ENCODE assay signal across 15 mouse cellular contexts in genomic region chr3:146102049-146102448, GRCm38 (mm10). TPM values are rescaled to one million over a fixed set of nuclear protein-coding genes. Genes with fewer than 3 reads are reported as not detected.
DNase-seq lines count a peak whose midpoint lies in the region; ATAC-seq and TF ChIP-seq lines count a peak whose summit lies in the region.
"Had no signal": no experiment of that assay in that cellular context is flagged by ENCODE, and none has a peak within 500 bp of the region (broad histone marks: within the 10 kb centered on the region; RNA-seq: fewer than 3 reads in every experiment).

No protein-coding gene starts in this region.

- 60% methylated on average over 6 of the region's 6 CpGs for WGBS in liver, adult 2 months
- 50% methylated on average over 6 of the region's 6 CpGs for WGBS in liver, embryonic 11.5 days
- 59% methylated on average over 6 of the region's 6 CpGs for WGBS in neural tube, embryonic 15.5 days

- H3K36me3 ChIP-seq in liver, adult 2 months (ENCODE audit: control insufficient read depth, insufficient read depth, low read length) = no peaks in the 10 kb centered on the region
- no peaks in the 10 kb centered on the region for H3K36me3 ChIP-seq in liver, embryonic 11.5 days (ENCODE audit: control insufficient read depth, insufficient read depth, low read length)
- no peaks in the 10 kb centered on the region for H3K36me3 ChIP-seq in E14TG2a.4 (ENCODE audit: insufficient read depth, low read length)
- no peaks in the 10 kb centered on the region for H3K36me3 ChIP-seq in megakaryocyte, embryonic 14.5 days (replicated peaks; ENCODE audit: low read length)
- no peaks in the 10 kb centered on the region for H3K36me3 ChIP-seq in neural tube, embryonic 15.5 days
- H3K36me3 ChIP-seq: forebrain, embryonic 12.5 days; hindbrain, embryonic 13.5 days; limb, embryonic 13.5 days; midbrain, embryonic 13.5 days had no signal

- no peak for TF ChIP-seq POLR2A in liver, adult 2 months (IDR thresholded peaks at IDR 0.05; ENCODE audit: extremely low read depth, insufficient read depth, low read length)

- H3K27me3 ChIP-seq in liver, adult 2 months (ENCODE audit: control insufficient read depth, insufficient read depth, low read length) = peaks cover 2% of the 10 kb centered on the region; the same call in 1 of the 2 replicates
- no peaks in the 10 kb centered on the region for H3K27me3 ChIP-seq in liver, embryonic 11.5 days (replicated peaks; ENCODE audit: control insufficient read depth, insufficient read depth, low read length)
- peaks cover 20% of the 10 kb centered on the region for H3K27me3 ChIP-seq in E14TG2a.4 (ENCODE audit: insufficient read depth, low read length)
- H3K27me3 ChIP-seq in megakaryocyte, embryonic 14.5 days (replicated peaks) = peaks cover 7% of the 10 kb centered on the region
- H3K27me3 ChIP-seq in neural tube, embryonic 15.5 days (replicated peaks) = no peaks in the 10 kb centered on the region
- H3K27me3 ChIP-seq: hindbrain, embryonic 13.5 days; limb, embryonic 13.5 days; midbrain, embryonic 13.5 days had no signal

- H3K4me3 ChIP-seq in liver, adult 2 months (ENCODE audit: insufficient read depth, low read depth, low read length) = no peak overlapping the region
- H3K4me3 ChIP-seq in liver, embryonic 11.5 days (ENCODE audit: low read depth, low read length) = no peak overlapping the region
- H3K4me3 ChIP-seq in E14TG2a.4 (replicated peaks; ENCODE audit: low read length) = no peak overlapping the region
- peak overlapping the region; percentile 69 for H3K4me3 ChIP-seq in megakaryocyte, embryonic 14.5 days (replicated peaks)
- H3K4me3 ChIP-seq in neural tube, embryonic 15.5 days (replicated peaks) = no peak overlapping the region
- H3K4me3 ChIP-seq: forebrain, embryonic 12.5 days; hindbrain, embryonic 13.5 days; limb, embryonic 13.5 days; midbrain, embryonic 13.5 days had no signal

- no peaks in the 10 kb centered on the region; the same call in 1 of the 2 replicates for H3K9me3 ChIP-seq in liver, embryonic 11.5 days (ENCODE audit: control insufficient read depth, low read length)
- peaks cover under 1% of the 10 kb centered on the region; the same call in 1 of the 2 replicates for H3K9me3 ChIP-seq in E14TG2a.4 (ENCODE audit: low read length)
- peaks cover 61% of the 10 kb centered on the region for H3K9me3 ChIP-seq in megakaryocyte, embryonic 14.5 days
- no peaks in the 10 kb centered on the region for H3K9me3 ChIP-seq in neural tube, embryonic 15.5 days (replicated peaks)
- H3K9me3 ChIP-seq: hindbrain, embryonic 13.5 days; limb, embryonic 13.5 days; midbrain, embryonic 13.5 days had no signal

- H3K9ac ChIP-seq in liver, adult 2 months (ENCODE audit: low read depth, low read length) = no peak overlapping the region
- no peak overlapping the region for H3K9ac ChIP-seq in liver, embryonic 11.5 days (ENCODE audit: low read depth, low read length)
- H3K9ac ChIP-seq in neural tube, embryonic 15.5 days (replicated peaks) = no peak overlapping the region
- H3K9ac ChIP-seq: forebrain, embryonic 12.5 days; hindbrain, embryonic 13.5 days; limb, embryonic 13.5 days; midbrain, embryonic 13.5 days had no signal

- H3K79me2 ChIP-seq in liver, adult 2 months (ENCODE audit: control insufficient read depth, insufficient read depth, low read length) = no peaks in the 10 kb centered on the region

- no peak for DNase-seq in liver, adult 2 months (ENCODE audit: extremely low read depth, low read depth, low spot score)
- no peak for DNase-seq in liver, embryonic 11.5 days (ENCODE audit: low spot score)
- peak; percentile 42 for DNase-seq in CD4-positive helper T cell, adult 2 months (ENCODE audit: low read depth, low spot score)
- no peak for DNase-seq in urinary bladder, postnatal 36 days (ENCODE audit: low spot score in 2 of 2)
- no peak for DNase-seq in frontal cortex, postnatal 25 days (ENCODE audit: low spot score in 2 of 2)
- DNase-seq: heart, adult 18-20 months had no signal

- ATAC-seq in liver, embryonic 11.5 days (replicated peaks; ENCODE audit: low FRiP score) = no peak
- ATAC-seq in neural tube, embryonic 15.5 days (ENCODE audit: low FRiP score) = no peak
- ATAC-seq: midbrain, embryonic 13.5 days had no signal

- no peaks in the 10 kb centered on the region for H3K4me1 ChIP-seq in liver, adult 2 months (ENCODE audit: control insufficient read depth, insufficient read depth, low read length)
- H3K4me1 ChIP-seq in liver, embryonic 11.5 days (replicated peaks; ENCODE audit: control insufficient read depth, insufficient read depth, low read length) = no peaks in the 10 kb centered on the region
- peaks cover under 1% of the 10 kb centered on the region; the same call in 1 of the 2 replicates for H3K4me1 ChIP-seq in E14TG2a.4 (replicated peaks; ENCODE audit: low read depth, low read length)
- H3K4me1 ChIP-seq in megakaryocyte, embryonic 14.5 days = peaks cover 5% of the 10 kb centered on the region; the same call in 1 of the 2 replicates
- H3K4me1 ChIP-seq in neural tube, embryonic 15.5 days = peaks cover 3% of the 10 kb centered on the region

- no peak overlapping the region for H3K27ac ChIP-seq in liver, adult 2 months (replicated peaks; ENCODE audit: insufficient read depth, low read depth, low read length)
- no peak overlapping the region for H3K27ac ChIP-seq in liver, embryonic 11.5 days (ENCODE audit: low read depth, low read length)
- no peak overlapping the region for H3K27ac ChIP-seq in neural tube, embryonic 15.5 days (replicated peaks)
- H3K27ac ChIP-seq: forebrain, embryonic 12.5 days; hindbrain, embryonic 13.5 days; limb, embryonic 13.5 days; midbrain, embryonic 13.5 days had no signal

- no peak overlapping the region for H3K4me2 ChIP-seq in liver, embryonic 11.5 days
- no peak overlapping the region for H3K4me2 ChIP-seq in neural tube, embryonic 15.5 days
- H3K4me2 ChIP-seq: forebrain, embryonic 12.5 days; hindbrain, embryonic 13.5 days; limb, embryonic 13.5 days; midbrain, embryonic 13.5 days had no signal

- TF ChIP-seq CTCF in liver, adult 2 months (IDR thresholded peaks at IDR 0.05; ENCODE audit: low read depth, low read length) = peak; percentile 58
- TF ChIP-seq CTCF in E14TG2a.4 (conservative IDR thresholded peaks at IDR 0.05; ENCODE audit: low read length) = peak; percentile 54

RNA-seq across cellular contexts. Expression of gene Wdr63, which starts 5.9 kb away (rescaled TPM):
- 0.07 and 0.18 TPM in 2 replicates for total RNA-seq in liver, adult 2 months (2014; rRNA removed)
- 0.09 and 0.17 TPM in 2 replicates for polyA plus RNA-seq in liver, adult 2 months (2012; rRNA removed)
- 0.99 and 1.6 TPM in 2 replicates for polyA plus RNA-seq in liver, embryonic 11.5 days (2014; fragmentation: Nextera tagmentation; extraction: Ambion mirVana)
- not detected in 2 replicates for polyA plus RNA-seq in megakaryocyte, embryonic 14.5 days (2012; ENCODE audit: insufficient read depth, low replicate concordance)
- polyA plus RNA-seq in neural tube, embryonic 15.5 days (2015; fragmentation: Nextera tagmentation; extraction: Ambion mirVana) = 0.40 and 0.70 TPM in 2 replicates
- total RNA-seq: adrenal gland, adult 18-20 months had no signal

RNA-seq across cellular contexts. Expression of gene Mcoln3, which starts 15.2 kb away (rescaled TPM):
- total RNA-seq in liver, adult 2 months (2014; rRNA removed) = not detected in 2 replicates
- not detected in 2 replicates for polyA plus RNA-seq in liver, adult 2 months (2012; rRNA removed)
- 1.9 and 2.0 TPM in 2 replicates for polyA plus RNA-seq in liver, embryonic 11.5 days (2014; fragmentation: Nextera tagmentation; extraction: Ambion mirVana)
- polyA plus RNA-seq in megakaryocyte, embryonic 14.5 days (2012; ENCODE audit: insufficient read depth, low replicate concordance) = 0.39 TPM in 1 of 2 replicates, not detected in the other
- 0.27 and 0.66 TPM in 2 replicates for polyA plus RNA-seq in neural tube, embryonic 15.5 days (2015; fragmentation: Nextera tagmentation; extraction: Ambion mirVana)
- total RNA-seq: adrenal gland, adult 18-20 months; layer of hippocampus, adult 8-10 months had no signal

RNA-seq across cellular contexts. Expression of gene Mcoln2, which starts 47.6 kb away (rescaled TPM):
- 0.34 and 0.55 TPM in 2 replicates for total RNA-seq in liver, adult 2 months (2014; rRNA removed)
- polyA plus RNA-seq in liver, adult 2 months (2012; rRNA removed) = 0.04 and 0.15 TPM in 2 replicates
- polyA plus RNA-seq in liver, embryonic 11.5 days (2014; fragmentation: Nextera tagmentation; extraction: Ambion mirVana) = 3.5 and 4.6 TPM in 2 replicates
- polyA plus RNA-seq in megakaryocyte, embryonic 14.5 days (2012; ENCODE audit: insufficient read depth, low replicate concordance) = 1.9 TPM in 1 of 2 replicates, not detected in the other
- 0.37 and 2.3 TPM in 2 replicates for polyA plus RNA-seq in neural tube, embryonic 15.5 days (2015; fragmentation: Nextera tagmentation; extraction: Ambion mirVana)
